Comparison of ENCODE assay signal across 15 mouse cellular contexts in the genomic region with DNA sequence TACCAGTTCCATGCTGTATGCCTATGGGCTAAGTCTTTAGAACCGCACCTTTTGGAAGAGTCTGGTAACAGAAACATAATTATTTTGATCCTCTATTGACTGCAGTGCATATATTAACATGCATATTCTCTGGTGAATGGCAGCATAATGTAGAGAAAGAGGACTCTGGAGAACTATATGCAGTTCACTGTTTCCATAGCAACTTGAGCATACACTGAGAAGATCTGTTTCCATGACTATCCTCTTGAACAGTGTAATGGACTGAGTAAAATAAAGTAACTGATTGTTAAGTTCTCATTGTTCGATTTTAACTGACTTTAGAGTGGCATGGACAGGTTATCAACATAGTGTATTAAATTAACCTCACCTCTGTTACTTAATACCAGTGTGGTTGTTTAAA.
DNase-seq lines count a peak whose midpoint lies in the region; ATAC-seq lines count a peak whose summit lies in the region.
"Had no signal": no experiment of that assay in that cellular context is flagged by ENCODE, and none has a peak within 500 bp of the region (broad histone marks: within the 10 kb centered on the region; RNA-seq: fewer than 3 reads in every experiment).

No protein-coding gene starts in this region.

- no peaks in the 10 kb centered on the region for H3K4me1 ChIP-seq in embryonic facial prominence, embryonic 12.5 days
- no peaks in the 10 kb centered on the region for H3K4me1 ChIP-seq in embryonic facial prominence, embryonic 10.5 days
- H3K4me1 ChIP-seq in forebrain, embryonic 12.5 days = peaks cover 3% of the 10 kb centered on the region; the same call in 1 of the 2 replicates
- H3K4me1 ChIP-seq in hindbrain, embryonic 16.5 days (ENCODE audit: control insufficient read depth, insufficient read depth, low read depth, low read length) = no peaks in the 10 kb centered on the region
- 0 out of 2 replicates have a peak, but pooled peaks cover 3% of the 10 kb centered on the region for H3K4me1 ChIP-seq in neural tube, embryonic 13.5 days (replicated peaks)
- H3K4me1 ChIP-seq in limb, embryonic 10.5 days = no peaks in the 10 kb centered on the region
- H3K4me1 ChIP-seq: heart, embryonic 12.5 days; kidney, embryonic 15.5 days had no signal

- ATAC-seq in embryonic facial prominence, embryonic 12.5 days (ENCODE audit: insufficient number of reproducible peaks, insufficient read depth, low FRiP score, low TSS enrichment) = 0 out of 2 replicates have a peak, but pooled peaks have one; percentile 47
- peak; percentile 84 for ATAC-seq in forebrain, embryonic 12.5 days (ENCODE audit: low FRiP score)
- ATAC-seq in hindbrain, embryonic 16.5 days = peak; percentile 97
- peak; percentile 91 for ATAC-seq in neural tube, embryonic 13.5 days (ENCODE audit: low read depth)
- ATAC-seq: lung, postnatal 0 days; Patski had no signal

- H3K4me3 ChIP-seq in embryonic facial prominence, embryonic 12.5 days = no peak overlapping the region
- H3K4me3 ChIP-seq in embryonic facial prominence, embryonic 10.5 days = no peak overlapping the region
- H3K4me3 ChIP-seq in forebrain, embryonic 12.5 days (replicated peaks) = no peak overlapping the region
- no peak overlapping the region for H3K4me3 ChIP-seq in hindbrain, embryonic 16.5 days (ENCODE audit: low read length)
- no peak overlapping the region for H3K4me3 ChIP-seq in neural tube, embryonic 13.5 days
- H3K4me3 ChIP-seq in limb, embryonic 10.5 days = no peak overlapping the region
- H3K4me3 ChIP-seq: heart, embryonic 12.5 days; kidney, embryonic 15.5 days; layer of hippocampus, adult 2 months had no signal

- DNase-seq in embryonic facial prominence, embryonic 10.5 days (ENCODE audit: low spot score) = no peak
- no peak for DNase-seq in kidney, adult 8-10 months
- no peak for DNase-seq in limb, embryonic 10.5 days (ENCODE audit: low spot score)
- no peak for DNase-seq in urinary bladder, postnatal 4 days (ENCODE audit: low spot score in 2 of 2)
- DNase-seq: cerebellum, adult 2 months; gastrocnemius, postnatal 36 days had no signal

- H3K36me3 ChIP-seq in embryonic facial prominence, embryonic 12.5 days = no peaks in the 10 kb centered on the region
- no peaks in the 10 kb centered on the region for H3K36me3 ChIP-seq in embryonic facial prominence, embryonic 10.5 days (replicated peaks)
- H3K36me3 ChIP-seq in forebrain, embryonic 12.5 days (replicated peaks) = no peaks in the 10 kb centered on the region
- no peaks in the 10 kb centered on the region for H3K36me3 ChIP-seq in hindbrain, embryonic 16.5 days (ENCODE audit: control insufficient read depth, insufficient read depth, low read length)
- no peaks in the 10 kb centered on the region for H3K36me3 ChIP-seq in neural tube, embryonic 13.5 days
- H3K36me3 ChIP-seq in limb, embryonic 10.5 days = no peaks in the 10 kb centered on the region
- H3K36me3 ChIP-seq: heart, embryonic 12.5 days; kidney, embryonic 15.5 days had no signal

- no peaks in the 10 kb centered on the region for H3K27me3 ChIP-seq in embryonic facial prominence, embryonic 12.5 days
- no peaks in the 10 kb centered on the region for H3K27me3 ChIP-seq in embryonic facial prominence, embryonic 10.5 days (replicated peaks; ENCODE audit: low read depth, poor library complexity, severe bottlenecking)
- no peaks in the 10 kb centered on the region for H3K27me3 ChIP-seq in forebrain, embryonic 12.5 days
- no peaks in the 10 kb centered on the region for H3K27me3 ChIP-seq in hindbrain, embryonic 16.5 days (replicated peaks; ENCODE audit: control insufficient read depth, insufficient read depth, low read length)
- H3K27me3 ChIP-seq in neural tube, embryonic 13.5 days = no peaks in the 10 kb centered on the region
- no peaks in the 10 kb centered on the region for H3K27me3 ChIP-seq in limb, embryonic 10.5 days (ENCODE audit: low read depth, poor library complexity, severe bottlenecking)
- H3K27me3 ChIP-seq: heart, embryonic 12.5 days; kidney, embryonic 15.5 days; Patski had no signal

- H3K9me3 ChIP-seq in embryonic facial prominence, embryonic 12.5 days = no peaks in the 10 kb centered on the region
- no peaks in the 10 kb centered on the region for H3K9me3 ChIP-seq in embryonic facial prominence, embryonic 10.5 days
- no peaks in the 10 kb centered on the region for H3K9me3 ChIP-seq in forebrain, embryonic 12.5 days
- no peaks in the 10 kb centered on the region for H3K9me3 ChIP-seq in hindbrain, embryonic 16.5 days (ENCODE audit: control insufficient read depth, low read length)
- H3K9me3 ChIP-seq in neural tube, embryonic 13.5 days = no peaks in the 10 kb centered on the region
- H3K9me3 ChIP-seq in limb, embryonic 10.5 days (replicated peaks) = no peaks in the 10 kb centered on the region
- H3K9me3 ChIP-seq: kidney, embryonic 15.5 days had no signal

- H3K27ac ChIP-seq in embryonic facial prominence, embryonic 12.5 days = no peak overlapping the region
- no peak overlapping the region for H3K27ac ChIP-seq in embryonic facial prominence, embryonic 10.5 days (replicated peaks)
- H3K27ac ChIP-seq in forebrain, embryonic 12.5 days = no peak overlapping the region
- no peak overlapping the region for H3K27ac ChIP-seq in hindbrain, embryonic 16.5 days (ENCODE audit: low read depth, low read length)
- no peak overlapping the region for H3K27ac ChIP-seq in neural tube, embryonic 13.5 days (replicated peaks)
- no peak overlapping the region for H3K27ac ChIP-seq in limb, embryonic 10.5 days
- H3K27ac ChIP-seq: kidney, embryonic 15.5 days; layer of hippocampus, adult 2 months had no signal

- 82% methylated on average over 2 of the region's 2 CpGs for WGBS in embryonic facial prominence, embryonic 12.5 days
- WGBS in embryonic facial prominence, embryonic 10.5 days = 85% methylated on average over 2 of the region's 2 CpGs
- 66% methylated on average over 2 of the region's 2 CpGs for WGBS in forebrain, embryonic 12.5 days
- 50% methylated on average over 2 of the region's 2 CpGs for WGBS in hindbrain, embryonic 16.5 days
- WGBS in neural tube, embryonic 13.5 days = 52% methylated on average over 2 of the region's 2 CpGs
- WGBS in limb, embryonic 10.5 days = 84% methylated on average over 2 of the region's 2 CpGs

- H3K9ac ChIP-seq in embryonic facial prominence, embryonic 12.5 days = no peak overlapping the region
- no peak overlapping the region for H3K9ac ChIP-seq in forebrain, embryonic 12.5 days
- H3K9ac ChIP-seq in hindbrain, embryonic 16.5 days (ENCODE audit: low read depth, low read length) = no peak overlapping the region
- H3K9ac ChIP-seq in neural tube, embryonic 13.5 days = no peak overlapping the region
- H3K9ac ChIP-seq: heart, embryonic 12.5 days; kidney, embryonic 15.5 days had no signal

- no peak overlapping the region for H3K4me2 ChIP-seq in embryonic facial prominence, embryonic 12.5 days (replicated peaks)
- H3K4me2 ChIP-seq in forebrain, embryonic 12.5 days = no peak overlapping the region
- no peak overlapping the region for H3K4me2 ChIP-seq in hindbrain, embryonic 16.5 days (ENCODE audit: low read length)
- no peak overlapping the region for H3K4me2 ChIP-seq in neural tube, embryonic 13.5 days
- H3K4me2 ChIP-seq: heart, embryonic 12.5 days; kidney, embryonic 15.5 days had no signal

Comparison
In these comparisons a context has a peak if more than half of its experiments do, and no peak if none do; other contexts are left out.
1. ATAC-seq: peak in every context shown above with its lines; median percentile 97 in hindbrain, embryonic 16.5 days; 91 in neural tube, embryonic 13.5 days; 84 in forebrain, embryonic 12.5 days; 47 in embryonic facial prominence, embryonic 12.5 days.